Mouse (Mus musculus) bone marrow, adult 2 months (tissue): ENCODE measurements around the gene Gm17490.

ENCODE experiments used
- CTCF ChIP-seq: fragments of 200-500 bp; IDR thresholded peaks from 2 replicates; pipeline ENCODE4 v1.5.1; 2011; ENCODE audit warnings: low read length, control low read depth; ENCODE audit not compliant: control insufficient read depth, insufficient read depth
- POLR2A ChIP-seq: fragments of 200-500 bp; IDR thresholded peaks from 2 replicates; pipeline ENCODE4 v1.6.1; 2011; ENCODE audit warnings: low read depth, mild to moderate bottlenecking, control low read depth, low read length, borderline replicate concordance; ENCODE audit not compliant: control insufficient read depth

- TF ChIP-seq POLR2A (no peak), CTCF (no peak)
Observed at GRCm38 (mm10) chr2:11657581-11657980, 31.5 kb upstream of the Gm17490 start.
